Mouse (Mus musculus): ENCODE results near the gene Ttc16.

DNA sequence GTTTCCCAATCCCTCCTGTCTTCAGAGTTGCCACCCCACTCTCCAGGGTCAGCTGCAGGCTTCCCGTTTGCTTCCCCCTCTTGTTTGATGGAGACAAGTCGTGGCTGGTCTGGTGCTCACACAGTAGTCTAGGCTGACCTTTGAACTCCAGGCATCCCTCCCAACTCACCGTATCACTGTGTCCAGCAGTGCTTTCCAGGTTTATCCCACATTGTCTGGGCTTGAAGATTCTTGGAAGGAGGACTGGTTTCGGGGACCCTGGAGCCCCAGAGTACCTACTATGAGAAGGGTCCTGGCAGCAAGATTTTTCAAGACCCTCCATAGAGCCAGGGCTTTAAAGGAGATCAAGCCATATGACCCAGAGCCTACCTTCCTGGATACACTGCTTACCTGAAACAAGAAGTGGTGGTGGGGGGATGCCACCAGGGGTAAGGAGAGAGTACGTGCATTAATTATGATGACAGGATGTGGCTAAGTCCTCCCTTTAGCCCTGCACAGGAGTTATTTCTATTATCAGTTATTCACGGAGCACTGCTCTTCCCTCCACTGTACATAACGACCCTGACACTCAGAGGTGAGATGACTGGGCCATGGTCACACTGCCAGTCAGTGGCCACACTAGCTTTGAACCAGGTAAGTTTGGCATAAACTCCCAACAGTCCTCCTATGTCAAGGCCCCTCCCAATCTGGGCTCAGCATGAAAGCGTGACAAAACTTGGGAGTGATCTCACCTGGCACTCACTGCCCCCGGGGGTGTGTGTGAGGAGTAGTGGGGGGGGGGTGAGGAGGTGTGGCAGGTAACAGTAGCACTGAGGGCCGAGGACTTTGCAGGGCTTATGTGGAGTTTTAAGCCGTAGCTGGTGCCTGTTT, 61.1 kb downstream of the Ttc16 start:
- TF ChIP-seq CTCF (IDR thresholded peaks at IDR 0.05; ENCODE audit: borderline replicate concordance, insufficient read depth, low read depth, low read length) (no peak), POLR2A (IDR thresholded peaks at IDR 0.05; ENCODE audit: borderline replicate concordance, insufficient read depth, low read length) (no peak)

All from cerebellum, adult 2 months (tissue).